Comparison of ENCODE assay signal across 20 mouse cellular contexts in genomic region chr5:43508892-43509291, GRCm38 (mm10). TPM values are rescaled to one million over a fixed set of nuclear protein-coding genes. Genes with fewer than 3 reads are reported as not detected.
DNase-seq lines count a peak whose midpoint lies in the region; ATAC-seq lines count a peak whose summit lies in the region.
"Had no signal": no experiment of that assay in that cellular context is flagged by ENCODE, and none has a peak within 500 bp of the region (broad histone marks: within the 10 kb centered on the region; RNA-seq: fewer than 3 reads in every experiment).

No protein-coding gene starts in this region.

- 33% methylated on average over 1 of the region's 1 CpGs for WGBS in heart, embryonic 15.5 days
- 53% methylated on average over 1 of the region's 1 CpGs for WGBS in heart, embryonic 11.5 days (ENCODE audit: insufficient replicate concordance)
- 33% methylated on average over 1 of the region's 1 CpGs for WGBS in lung, embryonic 15.5 days

- H3K36me3 ChIP-seq in heart, embryonic 15.5 days: no peaks in the 10 kb centered on the region
- no peaks in the 10 kb centered on the region for H3K36me3 ChIP-seq in heart, embryonic 11.5 days (ENCODE audit: control insufficient read depth, insufficient read depth, low read length)
- H3K36me3 ChIP-seq in lung, embryonic 15.5 days: no peaks in the 10 kb centered on the region
- H3K36me3 ChIP-seq: embryonic facial prominence, embryonic 10.5 days; forebrain, embryonic 12.5 days; limb, embryonic 10.5 days; liver, embryonic 13.5 days had no signal

- no peak overlapping the region for H3K4me3 ChIP-seq in heart, embryonic 15.5 days
- H3K4me3 ChIP-seq in heart, embryonic 11.5 days (ENCODE audit: low read depth, low read length): no peak overlapping the region
- H3K4me3 ChIP-seq in lung, embryonic 15.5 days: no peak overlapping the region
- H3K4me3 ChIP-seq: embryonic facial prominence, embryonic 10.5 days; forebrain, embryonic 12.5 days; gastrocnemius, adult 2 months; limb, embryonic 10.5 days; liver, embryonic 13.5 days had no signal

- no peaks in the 10 kb centered on the region for H3K9me3 ChIP-seq in heart, embryonic 15.5 days (replicated peaks)
- no peaks in the 10 kb centered on the region for H3K9me3 ChIP-seq in heart, embryonic 11.5 days (replicated peaks; ENCODE audit: control insufficient read depth, low read length)
- no peaks in the 10 kb centered on the region for H3K9me3 ChIP-seq in lung, embryonic 15.5 days
- H3K9me3 ChIP-seq: embryonic facial prominence, embryonic 10.5 days; forebrain, embryonic 12.5 days; limb, embryonic 10.5 days; liver, embryonic 13.5 days had no signal

- no peaks in the 10 kb centered on the region for H3K4me1 ChIP-seq in heart, embryonic 15.5 days (replicated peaks)
- no peaks in the 10 kb centered on the region for H3K4me1 ChIP-seq in heart, embryonic 11.5 days (ENCODE audit: control insufficient read depth, insufficient read depth, low read length)
- H3K4me1 ChIP-seq in lung, embryonic 15.5 days: peaks cover 30% of the 10 kb centered on the region
- H3K4me1 ChIP-seq: forebrain, embryonic 12.5 days; liver, embryonic 13.5 days had no signal

- no peak for ATAC-seq in heart, embryonic 15.5 days (replicated peaks; ENCODE audit: insufficient number of reproducible peaks, insufficient read depth, low FRiP score, low read depth)
- no peak for ATAC-seq in heart, embryonic 11.5 days (replicated peaks; ENCODE audit: insufficient number of reproducible peaks, low FRiP score, low TSS enrichment)
- ATAC-seq in lung, embryonic 15.5 days (ENCODE audit: borderline replicate concordance, extremely low read depth, low FRiP score, low TSS enrichment): peak; percentile 87; the same call in 1 of the 2 replicates
- ATAC-seq in megakaryocyte progenitor cell, adult 5-6 weeks (replicated peaks; ENCODE audit: poor library complexity): peak; percentile 85
- ATAC-seq: hindbrain, postnatal 0 days had no signal

- no peaks in the 10 kb centered on the region for H3K27me3 ChIP-seq in heart, embryonic 15.5 days
- no peaks in the 10 kb centered on the region for H3K27me3 ChIP-seq in heart, embryonic 11.5 days (ENCODE audit: control insufficient read depth, insufficient read depth, low read length)
- no peaks in the 10 kb centered on the region for H3K27me3 ChIP-seq in lung, embryonic 15.5 days
- H3K27me3 ChIP-seq: forebrain, embryonic 12.5 days; liver, embryonic 13.5 days had no signal

- DNase-seq in lung, postnatal 14 days: no peak
- peak; percentile 82 for DNase-seq in 416B (ENCODE audit: low read depth)
- DNase-seq in right cerebral cortex, postnatal 4 days: no peak
- DNase-seq: cerebellum, adult 18-20 months; gastrocnemius, adult 2 months; heart, postnatal 4 days; kidney, adult 18-20 months; kidney, postnatal 25 days; layer of hippocampus, adult 9-11 months; liver, embryonic 13.5 days; retina, postnatal 1 day; thymus, postnatal 25 days had no signal

- H3K9ac ChIP-seq in heart, embryonic 15.5 days: no peak overlapping the region
- H3K9ac ChIP-seq in heart, embryonic 11.5 days (ENCODE audit: low read depth, low read length): no peak overlapping the region
- H3K9ac ChIP-seq in lung, embryonic 15.5 days: no peak overlapping the region
- H3K9ac ChIP-seq: forebrain, embryonic 12.5 days; liver, embryonic 13.5 days had no signal

- H3K27ac ChIP-seq in heart, embryonic 15.5 days: peak overlapping the region; percentile 20; the same call in 1 of the 2 replicates
- H3K27ac ChIP-seq in heart, embryonic 11.5 days (ENCODE audit: low read depth, low read length): no peak overlapping the region
- peak overlapping the region; percentile 73 for H3K27ac ChIP-seq in lung, embryonic 15.5 days
- H3K27ac ChIP-seq: embryonic facial prominence, embryonic 10.5 days; forebrain, embryonic 12.5 days; gastrocnemius, adult 2 months; hindbrain, postnatal 0 days; limb, embryonic 10.5 days; liver, embryonic 13.5 days had no signal

- no peak overlapping the region for H3K4me2 ChIP-seq in heart, embryonic 15.5 days
- H3K4me2 ChIP-seq in heart, embryonic 11.5 days: no peak overlapping the region
- H3K4me2 ChIP-seq in lung, embryonic 15.5 days: no peak overlapping the region
- H3K4me2 ChIP-seq: forebrain, embryonic 12.5 days; liver, embryonic 13.5 days had no signal

RNA-seq across cellular contexts. Expression of gene C1qtnf7, which starts 6.4 kb away (rescaled TPM):
- 7.1 and 7.9 TPM in 2 replicates for polyA plus RNA-seq in heart, embryonic 15.5 days (2015; fragmentation: Nextera tagmentation; extraction: Ambion mirVana)
- 3.9 and 5.2 TPM in 2 replicates for polyA plus RNA-seq in heart, embryonic 11.5 days (2014; fragmentation: Nextera tagmentation; extraction: Ambion mirVana)
- polyA plus RNA-seq in lung, embryonic 15.5 days (2015; fragmentation: Nextera tagmentation; extraction: Ambion mirVana): 47.7 and 48.2 TPM in 2 replicates
- not detected in 2 replicates for total RNA-seq in megakaryocyte progenitor cell, adult 5-6 weeks (2015)
- total RNA-seq in megakaryocyte progenitor cell, adult 5-6 weeks (2017): not detected in 2 replicates

Comparison
In these comparisons a context has a peak if more than half of its experiments do, and no peak if none do; other contexts are left out.
1. ATAC-seq: peak in lung, embryonic 15.5 days (single experiment) and megakaryocyte progenitor cell, adult 5-6 weeks (single experiment); none in heart, embryonic 15.5 days (single experiment) and heart, embryonic 11.5 days (single experiment).